Mouse (Mus musculus): ENCODE data around the gene Smc3. TPM values are rescaled to one million over a fixed set of nuclear protein-coding genes. Genes with fewer than 3 reads are reported as not detected.
"Not testable (repeated sequence)": the region's sequence is repeated elsewhere in the genome, so short reads cannot be mapped to it uniquely, and the experiment has no call there.

Smc3 gene
- total RNA-seq, 2 experiments from 2014 or later = 49.4 to 55.9 TPM

- DNase-seq (ENCODE audit: low spot score in 2 of 2) = no peak
Observed at GRCm38 (mm10) chr19:53575296-53576010, 24.7 kb upstream of the Smc3 start.

GRCm38 (mm10) chr19:53576061-53576460, 24.1 kb upstream of the Smc3 start:
- DNase-seq (ENCODE audit: low spot score in 2 of 2) = no peak

GRCm38 (mm10) chr19:53577025-53577800, 23.0 kb upstream of the Smc3 start:
- no peak for DNase-seq (ENCODE audit: low spot score in 2 of 2)

- DNase-seq (ENCODE audit: low spot score in 2 of 2) = no peak
Observed at GRCm38 (mm10) chr19:53578597-53579252, 21.5 kb upstream of the Smc3 start.

- DNase-seq (ENCODE audit: low spot score in 2 of 2) = not testable (repeated sequence)
Observed at GRCm38 (mm10) chr19:53580271-53580670, 19.9 kb upstream of the Smc3 start.

- DNase-seq (ENCODE audit: low spot score in 2 of 2) = not testable (repeated sequence)
Observed at GRCm38 (mm10) chr19:53587686-53588085, 12.5 kb upstream of the Smc3 start.

- DNase-seq (ENCODE audit: low spot score in 2 of 2) = not testable (repeated sequence)
Observed at GRCm38 (mm10) chr19:53588968-53589367, 11.2 kb upstream of the Smc3 start, which contains the start of gene Nutf2-ps1. Gene Nutf2-ps1, minus strand, starts transcription at chr19:53589068.

- no peak for DNase-seq (ENCODE audit: low spot score in 2 of 2)
Observed at GRCm38 (mm10) chr19:53596723-53597474, 3.3 kb upstream of the Smc3 start.

- DNase-seq (ENCODE audit: low spot score in 2 of 2) = peak; percentile 16 to 29
Observed at GRCm38 (mm10) chr19:53600549-53601362, 558 bp downstream of the Smc3 start.

GRCm38 (mm10) chr19:53601363-53601655, 1.1 kb downstream of the Smc3 start:
- DNase-seq (ENCODE audit: low spot score in 2 of 2) = no peak

GRCm38 (mm10) chr19:53608921-53609320, 8.7 kb downstream of the Smc3 start:
- DNase-seq (ENCODE audit: low spot score in 2 of 2) = no peak

GRCm38 (mm10) chr19:53621681-53622080, 21.5 kb downstream of the Smc3 start:
- DNase-seq (ENCODE audit: low spot score in 2 of 2) = no peak

GRCm38 (mm10) chr19:53638041-53638440, 37.8 kb downstream of the Smc3 start:
- no peak for DNase-seq (ENCODE audit: low spot score in 2 of 2)

- no peak for DNase-seq (ENCODE audit: low spot score in 2 of 2)
Observed at GRCm38 (mm10) chr19:53638727-53639126, 38.5 kb downstream of the Smc3 start.

GRCm38 (mm10) chr19:53644020-53644595, 43.9 kb downstream of the Smc3 start:
- DNase-seq (ENCODE audit: low spot score in 2 of 2) = no peak

GRCm38 (mm10) chr19:53647301-53647700, 47.1 kb downstream of the Smc3 start:
- no peak for DNase-seq (ENCODE audit: low spot score in 2 of 2)

- no peak for DNase-seq (ENCODE audit: low spot score in 2 of 2)
Observed at GRCm38 (mm10) chr19:53648056-53648455, 47.9 kb downstream of the Smc3 start.

GRCm38 (mm10) chr19:53648802-53649236, 48.6 kb downstream of the Smc3 start:
- DNase-seq (ENCODE audit: low spot score in 2 of 2) = peak in 1 of 2 experiments; percentile 56

GRCm38 (mm10) chr19:53649361-53649760, 49.2 kb downstream of the Smc3 start:
- no peak for DNase-seq (ENCODE audit: low spot score in 2 of 2)

- no peak for DNase-seq (ENCODE audit: low spot score in 2 of 2)
Observed at GRCm38 (mm10) chr19:53649802-53650201, 49.6 kb downstream of the Smc3 start.

Data from adrenal gland, postnatal 4 days (tissue).